Mouse (Mus musculus): Measurements from ENCODE around the gene Svep1. TPM values are rescaled to one million over a fixed set of nuclear protein-coding genes. Genes with fewer than 3 reads are reported as not detected.

Gene Svep1
- polyA plus RNA-seq, 1 experiment from 2014 or later, result 7.7 TPM

DNA sequence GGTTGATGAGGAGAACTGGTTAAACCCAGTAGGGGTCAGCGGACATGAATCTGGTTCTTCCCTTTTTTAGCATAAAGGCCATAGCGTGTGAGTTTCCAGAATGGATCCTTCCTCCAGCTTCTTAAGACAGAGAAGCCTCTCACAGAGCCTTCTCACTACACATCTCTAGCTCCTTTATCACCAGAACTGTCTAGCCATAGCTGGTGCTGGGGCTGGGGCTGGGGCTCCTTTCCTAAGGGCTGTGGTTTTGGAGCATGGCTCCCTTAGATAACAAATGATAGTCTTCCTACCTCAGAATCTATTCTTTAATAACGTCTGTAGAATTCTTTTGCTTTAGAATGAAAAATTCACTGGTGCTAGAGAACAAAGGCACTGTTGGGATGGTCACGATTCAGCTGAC is 76.8 kb downstream of the Svep1 start:
- no peak for ATAC-seq (ENCODE audit: insufficient number of reproducible peaks, insufficient read depth, low FRiP score, low TSS enrichment)
- Histone ChIP-seq H3K27ac (no peak overlapping the region), H3K4me1 (no peaks in the 10 kb centered on the region), H3K36me3 (no peaks in the 10 kb centered on the region; the same call in 1 of the 2 replicates), H3K4me2 (replicated peaks) (no peak overlapping the region), H3K9ac (no peak overlapping the region), H3K27me3 (no peaks in the 10 kb centered on the region), H3K4me3 (no peak overlapping the region), H3K9me3 (no peaks in the 10 kb centered on the region)
- WGBS, result 80% methylated on average over 4 of the region's 4 CpGs

DNA sequence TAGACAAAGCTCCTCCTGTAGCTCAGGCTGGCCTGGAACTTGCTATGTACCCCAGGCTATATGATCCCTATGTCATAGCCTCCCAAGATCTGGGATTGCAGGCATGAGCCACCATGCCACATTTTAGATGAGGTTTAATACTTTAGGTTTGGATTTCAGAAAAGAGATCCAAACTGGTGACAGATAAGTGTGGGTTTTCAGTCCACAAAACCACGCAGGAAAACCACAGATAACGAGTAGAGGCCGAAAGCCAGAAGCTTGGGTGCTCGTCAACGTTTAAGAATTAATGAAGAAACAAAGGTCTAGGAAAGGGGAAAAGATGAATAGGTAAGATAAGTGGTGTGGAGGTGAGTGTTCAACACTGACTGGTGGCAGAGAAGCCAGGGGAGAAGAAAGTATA is 79.6 kb downstream of the Svep1 start:
- Histone ChIP-seq H3K4me1 (no peaks in the 10 kb centered on the region), H3K36me3 (no peaks in the 10 kb centered on the region; the same call in 1 of the 2 replicates), H3K27ac (no peak overlapping the region), H3K27me3 (no peaks in the 10 kb centered on the region), H3K9ac (no peak overlapping the region), H3K9me3 (no peaks in the 10 kb centered on the region), H3K4me3 (no peak overlapping the region), H3K4me2 (replicated peaks) (no peak overlapping the region)
- 82% methylated on average over 5 of the region's 5 CpGs for WGBS
- ATAC-seq (ENCODE audit: insufficient number of reproducible peaks, insufficient read depth, low FRiP score, low TSS enrichment), result no peak

DNA sequence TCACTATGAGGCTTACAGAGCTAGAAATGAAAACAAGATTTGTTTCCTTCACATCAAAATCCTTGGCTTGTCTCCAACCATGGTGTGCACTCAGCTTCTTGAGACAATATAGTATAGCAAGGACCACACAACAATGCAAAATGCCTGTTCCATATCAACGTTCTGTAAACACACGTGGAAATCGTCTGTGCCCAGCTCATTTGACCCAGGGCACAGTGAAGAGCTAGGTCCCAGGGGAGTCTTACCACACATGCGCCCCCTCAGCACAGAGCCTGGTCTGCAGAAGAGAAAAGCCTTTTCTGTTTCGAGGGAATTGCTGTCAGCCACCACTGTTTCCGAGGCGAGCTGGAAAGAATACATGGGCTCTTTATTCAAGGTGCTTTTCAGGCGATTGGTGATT is 91.2 kb downstream of the Svep1 start:
- Histone ChIP-seq H3K9ac (no peak overlapping the region), H3K4me2 (replicated peaks) (no peak overlapping the region), H3K9me3 (no peaks in the 10 kb centered on the region), H3K4me3 (no peak overlapping the region), H3K4me1 (no peaks in the 10 kb centered on the region), H3K27ac (no peak overlapping the region), H3K36me3 (no peaks in the 10 kb centered on the region), H3K27me3 (no peaks in the 10 kb centered on the region)
- ATAC-seq (ENCODE audit: insufficient number of reproducible peaks, insufficient read depth, low FRiP score, low TSS enrichment), result no peak
- 48% methylated on average over 8 of the region's 8 CpGs for WGBS

GRCm38 (mm10) chr4:58111008-58111407 is 95.7 kb downstream of the Svep1 start:
- no peaks in the 10 kb centered on the region for H3K27me3 ChIP-seq
- no peak overlapping the region for H3K27ac ChIP-seq
- no peak overlapping the region for H3K4me3 ChIP-seq
- no peak overlapping the region for H3K4me2 ChIP-seq (replicated peaks)
- WGBS, result 83% methylated on average over 10 of the region's 10 CpGs
- H3K9ac ChIP-seq, result no peak overlapping the region
- no peaks in the 10 kb centered on the region for H3K4me1 ChIP-seq
- H3K36me3 ChIP-seq, result no peaks in the 10 kb centered on the region
- ATAC-seq (ENCODE audit: insufficient number of reproducible peaks, insufficient read depth, low FRiP score, low TSS enrichment), result no peak
- no peaks in the 10 kb centered on the region for H3K9me3 ChIP-seq

- no peaks in the 10 kb centered on the region for H3K4me1 ChIP-seq
- H3K9me3 ChIP-seq, result no peaks in the 10 kb centered on the region
- no peak overlapping the region for H3K4me2 ChIP-seq (replicated peaks)
- no peak overlapping the region for H3K27ac ChIP-seq
- ATAC-seq (ENCODE audit: insufficient number of reproducible peaks, insufficient read depth, low FRiP score, low TSS enrichment), result no peak
- H3K4me3 ChIP-seq, result no peak overlapping the region
- H3K36me3 ChIP-seq, result no peaks in the 10 kb centered on the region
- no peak overlapping the region for H3K9ac ChIP-seq
- 92% methylated on average over 6 of the region's 6 CpGs for WGBS
- H3K27me3 ChIP-seq, result no peaks in the 10 kb centered on the region
Observed at GRCm38 (mm10) chr4:58109793-58110192, 96.9 kb downstream of the Svep1 start.

DNA sequence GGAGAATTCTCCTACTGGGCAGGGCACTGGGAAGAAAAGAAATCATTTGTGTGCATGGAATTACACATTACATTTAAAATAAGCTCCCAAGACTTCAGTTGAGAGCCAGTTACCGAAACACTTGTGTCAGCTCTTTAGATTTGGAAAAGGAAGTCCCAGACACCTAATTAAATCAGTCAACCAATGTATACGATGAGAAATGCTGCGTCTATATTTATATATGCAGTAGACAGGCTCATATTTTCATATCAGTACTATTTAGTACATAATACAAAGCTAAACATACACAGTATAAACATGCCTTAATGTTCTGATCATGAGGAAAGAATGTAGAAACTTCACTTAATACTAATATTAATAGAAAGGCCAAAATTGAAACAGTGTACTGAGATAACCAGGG is 98.3 kb downstream of the Svep1 start:
- no peaks in the 10 kb centered on the region for H3K36me3 ChIP-seq
- 84% methylated on average over 3 of the region's 3 CpGs for WGBS

DNA sequence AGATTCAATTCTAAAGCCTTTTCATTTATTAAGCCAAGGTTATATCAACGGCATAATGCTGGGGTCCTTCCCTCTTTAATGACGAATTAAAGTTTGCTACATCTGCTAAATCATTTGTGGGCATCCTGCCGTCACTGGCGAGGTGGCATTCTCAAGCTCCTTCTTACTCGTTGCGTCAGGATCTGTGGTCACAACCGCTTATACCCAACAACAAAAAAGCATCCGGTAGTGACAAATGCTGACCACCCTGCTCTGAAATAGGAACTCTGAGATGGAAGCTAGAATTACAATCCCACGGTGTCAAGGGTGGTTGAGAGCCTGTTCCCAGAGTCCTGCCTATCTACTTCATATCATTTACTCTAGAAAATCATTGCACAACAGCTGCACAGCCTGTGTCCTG is 108.9 kb downstream of the Svep1 start:
- ATAC-seq (ENCODE audit: insufficient number of reproducible peaks, insufficient read depth, low FRiP score, low TSS enrichment), result no peak

More for the DNA sequence above, 98.3 kb downstream of the Svep1 start:
- no peak overlapping the region for H3K27ac ChIP-seq
- H3K9me3 ChIP-seq, result no peaks in the 10 kb centered on the region
- no peak for ATAC-seq (ENCODE audit: insufficient number of reproducible peaks, insufficient read depth, low FRiP score, low TSS enrichment)
- H3K4me1 ChIP-seq, result no peaks in the 10 kb centered on the region
- H3K9ac ChIP-seq, result no peak overlapping the region
- no peak overlapping the region for H3K4me2 ChIP-seq (replicated peaks)
- no peaks in the 10 kb centered on the region for H3K27me3 ChIP-seq
- H3K4me3 ChIP-seq, result no peak overlapping the region

DNA sequence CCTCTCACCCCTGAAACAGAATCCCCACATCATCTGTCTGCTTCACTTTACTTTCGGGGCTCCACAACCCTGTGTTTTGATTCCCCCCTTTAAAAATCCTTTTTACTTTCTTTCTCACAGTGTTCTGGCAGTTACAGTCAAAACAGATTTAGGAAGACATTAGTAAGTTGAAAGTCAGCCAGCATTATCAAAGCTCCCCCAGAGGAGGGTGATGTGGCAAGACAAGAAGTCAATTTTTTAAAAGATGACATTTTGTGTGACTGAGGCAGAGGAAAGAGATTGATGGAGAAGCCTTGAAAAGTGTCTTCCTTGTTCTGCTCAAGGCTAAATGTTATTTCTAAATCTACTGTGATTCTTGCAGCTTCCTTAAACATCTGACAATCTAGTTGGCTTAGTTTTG is 119.9 kb downstream of the Svep1 start:
- H3K27me3 ChIP-seq, result no peaks in the 10 kb centered on the region
- H3K27ac ChIP-seq, result peak overlapping the region; percentile 18; the same call in 1 of the 2 replicates
- ATAC-seq (ENCODE audit: insufficient number of reproducible peaks, insufficient read depth, low FRiP score, low TSS enrichment), result no peak
- no peak overlapping the region for H3K9ac ChIP-seq
- WGBS, result 59% methylated on average over 1 of the region's 1 CpGs
- H3K4me1 ChIP-seq, result no peaks in the 10 kb centered on the region
- H3K4me2 ChIP-seq (replicated peaks), result no peak overlapping the region
- peaks cover 12% of the 10 kb centered on the region for H3K36me3 ChIP-seq
- no peak overlapping the region for H3K4me3 ChIP-seq
- H3K9me3 ChIP-seq, result no peaks in the 10 kb centered on the region

More for the DNA sequence above, 108.9 kb downstream of the Svep1 start:
- Histone ChIP-seq H3K4me2 (replicated peaks) (no peak overlapping the region), H3K4me1 (no peaks in the 10 kb centered on the region), H3K4me3 (no peak overlapping the region), H3K27ac (no peak overlapping the region), H3K9ac (no peak overlapping the region), H3K9me3 (no peaks in the 10 kb centered on the region), H3K27me3 (no peaks in the 10 kb centered on the region), H3K36me3 (0 out of 2 replicates have a peak, but pooled peaks cover 7% of the 10 kb centered on the region)
- WGBS, result 87% methylated on average over 9 of the region's 9 CpGs

- Histone ChIP-seq H3K4me2 (replicated peaks) (no peak overlapping the region), H3K9ac (no peak overlapping the region), H3K9me3 (no peaks in the 10 kb centered on the region), H3K27ac (no peak overlapping the region), H3K27me3 (no peaks in the 10 kb centered on the region), H3K4me1 (no peaks in the 10 kb centered on the region), H3K36me3 (peaks cover 12% of the 10 kb centered on the region), H3K4me3 (no peak overlapping the region)
- no peak for ATAC-seq (ENCODE audit: insufficient number of reproducible peaks, insufficient read depth, low FRiP score, low TSS enrichment)
- WGBS, result 53% methylated on average over 4 of the region's 4 CpGs
Observed at GRCm38 (mm10) chr4:58086151-58086550, 120.5 kb downstream of the Svep1 start.

GRCm38 (mm10) chr4:58085340-58085739 is 121.3 kb downstream of the Svep1 start:
- no peaks in the 10 kb centered on the region for H3K27me3 ChIP-seq
- no peak for ATAC-seq (ENCODE audit: insufficient number of reproducible peaks, insufficient read depth, low FRiP score, low TSS enrichment)

DNA sequence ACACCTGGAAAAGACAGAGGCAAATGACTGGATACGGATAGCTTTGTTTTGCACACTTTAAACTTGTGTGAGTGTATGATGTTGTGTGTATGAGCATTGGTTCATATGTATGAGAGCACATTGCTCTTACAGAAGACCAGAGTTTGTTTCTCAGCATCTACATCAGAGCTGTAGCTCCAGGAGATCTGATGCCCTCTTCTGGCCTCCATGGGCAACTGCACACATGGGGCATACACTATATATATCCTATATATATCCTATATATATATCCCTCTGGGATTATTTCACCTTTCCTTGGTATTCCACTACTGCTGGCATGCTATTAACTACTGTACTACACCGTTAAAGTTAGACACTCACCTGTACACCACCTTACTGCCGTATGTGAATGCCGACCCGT is 122.5 kb downstream of the Svep1 start:
- 92% methylated on average over 5 of the region's 5 CpGs for WGBS
- no peak for ATAC-seq (ENCODE audit: insufficient number of reproducible peaks, insufficient read depth, low FRiP score, low TSS enrichment)
- H3K4me3 ChIP-seq, result no peak overlapping the region

More at GRCm38 (mm10) chr4:58085340-58085739, 121.3 kb downstream of the Svep1 start:
- Histone ChIP-seq H3K36me3 (peaks cover 12% of the 10 kb centered on the region), H3K4me3 (no peak overlapping the region), H3K4me2 (replicated peaks) (no peak overlapping the region), H3K27ac (no peak overlapping the region), H3K9me3 (no peaks in the 10 kb centered on the region), H3K9ac (no peak overlapping the region), H3K4me1 (no peaks in the 10 kb centered on the region)
- WGBS, result 90% methylated on average over 3 of the region's 3 CpGs

GRCm38 (mm10) chr4:58082588-58082987 is 124.1 kb downstream of the Svep1 start:
- no peak overlapping the region for H3K9ac ChIP-seq
- no peaks in the 10 kb centered on the region for H3K9me3 ChIP-seq
- WGBS, result 8% methylated on average over 5 of the region's 5 CpGs
- H3K4me3 ChIP-seq, result no peak overlapping the region
- H3K36me3 ChIP-seq, result peaks cover 8% of the 10 kb centered on the region
- ATAC-seq (ENCODE audit: insufficient number of reproducible peaks, insufficient read depth, low FRiP score, low TSS enrichment), result no peak
- no peaks in the 10 kb centered on the region for H3K27me3 ChIP-seq
- no peak overlapping the region for H3K27ac ChIP-seq
- no peaks in the 10 kb centered on the region for H3K4me1 ChIP-seq
- no peak overlapping the region for H3K4me2 ChIP-seq (replicated peaks)

More for the DNA sequence above, 122.5 kb downstream of the Svep1 start:
- Histone ChIP-seq H3K36me3 (peaks cover 12% of the 10 kb centered on the region), H3K27me3 (no peaks in the 10 kb centered on the region), H3K4me1 (no peaks in the 10 kb centered on the region), H3K9ac (no peak overlapping the region), H3K9me3 (no peaks in the 10 kb centered on the region), H3K4me2 (replicated peaks) (no peak overlapping the region), H3K27ac (no peak overlapping the region)

GRCm38 (mm10) chr4:58079631-58080030 is 127.0 kb downstream of the Svep1 start:
- ATAC-seq (ENCODE audit: insufficient number of reproducible peaks, insufficient read depth, low FRiP score, low TSS enrichment), result no peak

More at GRCm38 (mm10) chr4:58079631-58080030, 127.0 kb downstream of the Svep1 start:
- Histone ChIP-seq H3K27ac (no peak overlapping the region), H3K9ac (no peak overlapping the region), H3K36me3 (peaks cover 5% of the 10 kb centered on the region), H3K4me2 (replicated peaks) (peak overlapping the region; percentile 35), H3K27me3 (no peaks in the 10 kb centered on the region), H3K4me1 (no peaks in the 10 kb centered on the region), H3K4me3 (no peak overlapping the region), H3K9me3 (no peaks in the 10 kb centered on the region)
- WGBS, result 23% methylated on average over 10 of the region's 10 CpGs
